Mouse (Mus musculus) thymus, adult 18-20 months (tissue): ENCODE data around the gene Trappc10.
"Not testable (repeated sequence)": the region's sequence is repeated elsewhere in the genome, so short reads cannot be mapped to it uniquely, and the experiment has no call there.

ENCODE experiments used
- DNase-seq, 2 experiments: peaks; one replicate each; pipeline ENCODE4 v3.0.0; 2022; ENCODE audit warnings: mixed read lengths in 2 of 2

Trappc10 gene

DNA sequence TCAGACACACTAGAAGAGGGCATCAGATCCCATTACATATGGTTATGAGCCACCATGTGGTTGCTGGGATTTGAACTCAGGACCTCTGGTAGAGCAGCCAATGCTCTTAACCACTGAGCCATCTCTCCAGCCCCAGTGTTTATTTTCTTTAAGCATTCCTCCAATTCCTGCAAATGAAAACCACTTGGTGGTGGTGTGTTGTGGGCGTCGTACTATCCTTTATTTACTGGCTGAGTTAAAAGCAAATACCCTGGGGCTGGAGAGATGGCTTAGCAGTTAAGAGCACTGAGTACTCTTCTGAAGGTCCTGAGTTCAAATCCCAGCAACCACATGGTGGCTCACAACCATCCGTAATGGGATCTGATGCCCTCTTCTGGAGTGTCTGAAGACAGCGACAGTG lies 58.4 kb downstream of the Trappc10 start:
- not testable (repeated sequence) for DNase-seq

DNA sequence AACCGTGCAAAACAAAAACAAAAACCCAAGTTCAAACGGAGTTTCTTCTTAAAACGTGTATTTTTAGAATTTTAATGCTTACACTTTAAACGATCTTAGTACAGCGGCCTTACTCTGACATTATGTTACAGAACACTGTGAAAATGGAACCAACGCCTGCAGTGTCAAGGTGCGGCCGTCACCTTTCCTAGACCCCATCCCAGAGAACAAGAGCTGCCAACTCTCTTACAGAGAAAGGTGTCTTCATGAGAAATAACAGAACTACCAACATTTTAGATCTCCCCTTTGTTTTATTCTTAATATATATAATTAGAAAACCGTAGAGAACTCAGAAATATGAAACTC lies 59.1 kb downstream of the Trappc10 start:
- DNase-seq, result no peak

DNA sequence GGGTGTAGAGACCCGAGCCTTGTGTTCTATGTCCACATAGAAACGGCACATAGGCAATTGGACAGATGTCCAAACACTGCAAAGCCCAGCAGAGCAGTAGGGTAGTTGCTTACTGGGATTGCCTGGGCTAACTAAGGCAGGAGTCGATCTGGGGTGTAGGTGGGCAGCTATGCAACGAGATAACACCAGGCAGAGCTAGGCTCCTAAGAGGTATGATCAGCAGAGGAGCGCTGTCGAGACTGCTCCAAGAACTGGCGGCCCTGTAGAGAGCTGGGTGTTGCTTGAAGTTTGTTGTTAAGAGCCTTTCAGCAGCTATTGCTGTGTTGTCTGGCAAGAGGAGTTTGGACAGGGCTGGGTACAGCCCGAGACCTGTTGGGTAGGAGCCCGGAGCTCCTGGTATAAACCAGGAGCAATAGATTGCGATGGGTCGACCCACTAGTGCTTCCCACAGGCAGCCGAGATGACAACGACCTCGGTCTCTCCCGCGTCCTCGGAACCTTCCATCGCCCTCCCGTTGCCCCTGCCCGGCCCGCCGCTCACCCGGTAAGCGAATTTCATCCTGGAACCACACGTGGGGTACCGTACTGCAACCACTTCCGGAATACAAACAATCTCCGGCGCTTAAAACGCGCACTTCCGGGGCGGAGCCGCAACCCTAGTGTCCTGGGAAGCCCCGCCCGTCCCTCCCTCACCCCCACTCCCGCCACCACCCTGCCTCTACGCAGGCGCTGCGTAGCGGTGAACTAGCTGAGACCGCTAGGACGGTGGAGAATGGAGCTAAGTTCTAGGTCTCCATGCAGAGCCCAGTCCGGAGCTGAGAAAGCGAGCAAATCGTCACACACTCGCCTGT lies 59.7 kb downstream of the Trappc10 start, which contains the start of gene Pwp2:
Pwp2 (minus strand) TSS at position 619 of the 850 bp plus-strand sequence.
- DNase-seq, result peak; percentile 78 to 84

DNA sequence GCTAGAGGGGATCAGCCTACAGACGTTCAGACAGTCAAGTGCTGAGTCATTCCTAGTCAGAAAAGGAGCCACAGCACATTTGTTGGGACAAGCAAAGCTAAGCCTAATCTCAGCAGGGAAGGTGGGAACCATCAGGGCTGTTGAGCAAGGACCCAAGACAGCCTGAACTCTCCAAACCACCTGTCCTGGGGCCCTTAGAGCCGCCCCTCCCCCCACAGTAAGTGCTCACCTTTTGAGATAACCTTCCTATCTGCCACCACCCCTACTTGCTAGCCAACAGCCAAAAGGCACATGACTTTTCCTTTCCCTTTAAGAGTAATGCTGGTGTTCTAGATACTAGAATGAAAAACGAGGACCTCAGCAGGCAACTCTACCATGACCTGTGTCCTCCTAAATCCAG lies 60.9 kb downstream of the Trappc10 start:
- DNase-seq, result no peak

DNA sequence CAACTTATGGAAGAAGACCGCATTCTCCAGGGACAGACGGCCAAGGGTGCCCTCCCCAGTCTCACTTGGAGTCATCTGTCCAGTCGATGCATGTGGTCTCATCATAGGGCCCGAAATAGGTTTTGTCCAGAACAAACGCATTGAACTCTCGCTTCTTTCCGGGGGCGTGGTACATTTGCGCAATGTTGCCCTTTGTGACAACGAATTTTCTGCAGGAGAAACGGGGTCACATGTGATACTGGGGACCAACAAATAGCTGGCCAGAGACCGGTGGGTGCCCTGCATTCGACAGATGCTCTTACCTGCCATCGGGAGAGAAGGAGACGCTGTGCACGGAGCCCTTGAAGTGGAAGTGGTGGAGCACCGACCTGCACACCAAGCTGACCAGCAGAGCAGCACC lies 62.1 kb downstream of the Trappc10 start:
- DNase-seq, result no peak

DNA sequence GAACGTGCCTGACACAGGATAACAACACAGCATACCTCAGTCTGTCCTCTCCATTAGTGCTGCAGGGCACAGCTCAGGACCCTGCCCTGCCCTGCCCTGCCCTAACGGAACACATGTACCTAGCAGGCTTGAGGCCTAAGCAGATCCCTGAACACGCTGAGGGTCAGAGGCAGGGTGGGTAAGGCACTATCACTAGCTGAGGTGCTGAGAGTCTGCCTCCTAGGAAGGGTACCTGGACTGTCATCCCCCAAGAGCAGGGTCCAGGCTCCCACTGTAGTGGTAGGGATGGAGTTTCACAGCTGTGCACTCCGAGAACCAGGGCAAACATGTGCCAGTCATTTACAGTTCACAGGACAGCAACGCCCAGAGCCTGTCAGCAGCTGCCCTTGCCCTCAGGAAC lies 70.0 kb downstream of the Trappc10 start:
- DNase-seq, result no peak

DNA sequence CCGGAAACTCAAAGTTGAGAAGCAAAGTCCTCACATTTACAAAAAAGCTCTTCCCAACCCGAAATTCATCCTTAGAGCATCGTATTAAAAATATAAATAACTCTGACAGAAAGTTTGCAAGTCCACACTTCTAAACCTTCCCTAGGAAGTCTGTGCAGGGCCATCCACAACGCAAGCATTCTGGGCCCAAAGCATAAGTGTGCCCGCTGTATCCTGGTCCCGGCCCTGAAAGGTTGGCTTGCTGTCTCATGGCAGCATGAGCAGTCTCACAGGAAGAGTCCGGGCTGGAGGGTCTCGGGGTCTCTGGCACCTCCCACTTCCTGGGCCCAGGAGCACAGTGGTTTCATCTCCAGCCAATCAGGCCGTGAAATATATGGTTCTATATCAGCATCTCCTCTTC lies 72.9 kb downstream of the Trappc10 start:
- no peak for DNase-seq

GRCm38 (mm10) chr10:78171057-78171456 lies 73.4 kb downstream of the Trappc10 start:
- DNase-seq, result no peak

DNA sequence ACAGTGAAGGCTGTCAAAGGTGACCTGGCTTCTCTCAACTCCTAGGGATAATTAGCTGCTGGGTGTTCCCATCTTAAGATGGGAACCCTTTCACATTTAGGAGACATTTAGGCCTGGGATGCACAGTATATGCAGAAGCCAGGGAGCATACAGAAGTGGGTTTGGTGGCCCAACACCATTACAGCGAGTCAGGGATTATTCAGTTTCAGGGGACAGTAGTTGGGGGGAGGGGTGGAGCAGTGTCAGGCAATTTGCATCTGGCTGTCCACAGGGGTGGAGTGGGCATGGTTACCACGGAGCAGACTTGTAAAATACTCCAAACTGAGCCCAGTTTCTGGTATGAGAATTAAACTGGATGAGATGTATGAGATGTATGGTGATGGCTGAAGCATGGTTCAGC lies 74.0 kb downstream of the Trappc10 start:
- no peak for DNase-seq

GRCm38 (mm10) chr10:78169281-78170042 lies 75.0 kb downstream of the Trappc10 start, which contains the start of gene D10Jhu81e:
Gene D10Jhu81e, minus strand, starts transcription at chr10:78169782.
- DNase-seq, result peak; percentile 99 to 100

GRCm38 (mm10) chr10:78168792-78169191 lies 75.6 kb downstream of the Trappc10 start:
- no peak for DNase-seq

GRCm38 (mm10) chr10:78167775-78168174 lies 76.7 kb downstream of the Trappc10 start:
- no peak for DNase-seq

DNA sequence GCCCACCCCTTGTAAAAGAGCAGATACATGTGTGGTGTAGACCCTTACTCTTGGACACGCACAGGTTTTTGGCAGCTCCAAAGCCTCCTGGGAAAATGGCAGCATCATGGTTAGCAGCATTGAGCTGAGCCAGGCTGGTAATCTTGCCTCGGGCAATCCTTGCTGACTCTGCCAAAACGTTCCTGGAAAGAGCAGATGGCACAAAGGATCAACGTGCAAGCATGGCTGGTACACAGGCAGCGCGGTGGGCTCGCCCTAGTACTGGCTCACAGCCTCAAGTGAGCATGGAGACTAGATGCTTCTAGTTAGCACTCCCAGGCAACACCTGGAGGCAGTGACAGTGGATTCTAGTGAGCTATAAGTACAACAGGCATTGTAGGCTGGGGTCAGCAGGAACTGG lies 77.1 kb downstream of the Trappc10 start:
- no peak for DNase-seq

DNA sequence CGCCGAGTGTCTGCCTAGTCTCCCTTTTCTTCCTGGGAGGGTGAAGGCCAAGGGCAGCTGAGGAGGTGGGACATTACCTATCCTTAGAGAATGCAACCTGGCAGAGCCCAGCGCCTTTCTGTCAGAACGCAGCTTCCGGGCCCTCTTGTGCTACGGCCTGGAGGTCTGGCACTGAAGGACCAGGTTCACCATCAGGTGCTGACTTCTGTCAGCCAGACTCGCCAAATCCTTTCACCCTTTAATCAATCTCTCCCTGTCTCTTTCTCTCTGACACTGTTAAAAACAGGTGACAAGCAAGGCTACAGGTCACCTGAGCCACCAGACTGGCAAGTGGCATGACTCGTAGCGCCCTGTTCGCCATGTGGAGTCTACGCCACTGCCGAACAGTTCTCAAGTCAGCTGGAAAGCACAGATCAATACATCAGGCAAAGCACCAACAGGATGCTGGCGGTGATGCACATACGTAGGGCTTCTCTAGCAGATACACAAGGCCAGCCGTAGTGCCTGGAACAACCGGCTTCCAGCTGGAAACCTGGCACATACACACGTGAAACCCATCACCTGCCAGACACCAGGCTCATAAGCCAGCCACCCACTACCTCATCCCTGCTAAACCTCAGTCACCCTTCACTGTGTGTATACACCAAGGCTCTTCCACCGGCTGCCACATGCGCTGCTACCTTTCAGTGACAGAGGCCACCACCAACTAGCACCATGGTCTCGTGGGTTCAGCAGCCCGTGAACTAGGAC lies 79.0 kb downstream of the Trappc10 start:
- DNase-seq, result no peak

DNA sequence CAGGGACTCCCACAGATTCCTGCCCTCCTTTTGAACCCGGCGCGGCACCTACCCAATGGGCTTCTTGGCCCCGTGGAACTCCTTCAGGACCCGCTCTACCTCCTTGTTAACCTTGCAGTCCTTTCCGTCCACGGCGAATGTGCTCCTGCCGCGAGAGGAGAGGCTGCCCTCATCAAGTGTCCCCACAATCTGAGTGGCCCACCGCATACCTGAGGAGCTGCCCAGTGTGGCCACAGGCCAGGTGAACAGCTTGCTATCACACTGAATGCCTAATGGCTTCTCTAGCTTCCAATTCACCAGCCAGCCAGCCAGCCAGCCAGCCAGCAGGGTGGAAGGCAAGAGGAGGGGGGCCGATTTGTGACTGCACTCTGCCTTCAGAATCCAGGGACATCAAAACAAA lies 79.7 kb downstream of the Trappc10 start:
- DNase-seq, result no peak

GRCm38 (mm10) chr10:78163923-78164322 lies 80.5 kb downstream of the Trappc10 start:
- DNase-seq, result peak in 1 of 2 experiments; percentile 39

- DNase-seq, result no peak
These were observed 81.2 kb downstream of the Trappc10 start for GRCm38 (mm10) chr10:78163241-78163640.

DNA sequence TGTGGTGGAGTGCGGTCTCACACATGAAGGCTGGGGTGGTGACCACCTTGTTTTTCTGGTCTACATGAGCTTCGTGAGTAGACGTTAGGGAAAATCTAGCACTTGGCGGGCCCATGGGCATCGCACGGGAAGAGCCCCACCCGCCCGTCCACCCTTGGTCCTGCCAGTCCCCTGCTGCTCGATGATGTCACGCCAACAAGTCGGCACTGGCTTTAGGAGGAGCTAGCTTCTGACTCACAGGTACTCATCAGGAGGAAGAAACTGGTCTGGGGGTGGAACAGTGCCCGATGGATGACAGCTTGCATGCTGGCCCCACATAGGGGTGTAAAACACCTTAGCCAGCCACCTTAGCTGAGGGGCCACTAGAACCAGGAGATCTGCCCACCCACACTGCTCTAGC lies 81.8 kb downstream of the Trappc10 start:
- DNase-seq, result no peak

GRCm38 (mm10) chr10:78161096-78161495 lies 83.3 kb downstream of the Trappc10 start:
- peak in 1 of 2 experiments; percentile 25 for DNase-seq

DNA sequence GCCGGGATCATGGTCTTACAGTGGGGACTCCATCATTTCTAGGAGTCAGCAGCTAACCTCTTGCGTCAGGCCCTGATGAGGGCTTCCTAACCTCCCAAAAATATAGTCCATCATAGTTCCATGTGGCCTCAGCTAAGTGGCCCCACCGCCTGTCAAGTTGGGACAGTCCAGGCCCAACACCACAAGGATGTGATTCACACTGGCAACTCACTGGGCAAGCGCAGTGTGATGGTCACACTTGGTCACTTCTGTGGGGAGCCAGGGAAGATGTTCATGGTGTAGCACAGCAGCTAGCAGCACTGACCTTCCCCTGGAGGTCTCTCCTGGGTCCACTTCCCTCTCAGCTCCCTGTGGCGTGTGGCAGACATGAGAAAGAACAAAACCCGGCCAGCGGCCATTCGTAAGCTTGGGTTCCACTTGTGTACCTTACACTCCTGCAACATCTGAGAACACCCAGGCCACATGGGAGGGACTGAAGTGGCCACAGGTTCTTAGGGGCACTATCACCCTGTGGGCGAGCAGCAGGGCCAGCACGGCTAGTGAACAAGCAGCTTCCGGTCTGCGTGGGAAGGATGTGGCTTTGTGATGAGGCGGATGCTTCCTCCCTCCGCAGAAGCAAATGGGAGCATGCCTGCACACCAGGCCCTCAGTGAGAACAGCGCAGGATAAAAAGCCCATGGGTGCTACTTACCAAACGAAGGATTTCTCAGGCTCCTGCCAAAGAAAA lies 83.9 kb downstream of the Trappc10 start:
- peak; percentile 48 to 69 for DNase-seq

GRCm38 (mm10) chr10:78159906-78160305 lies 84.5 kb downstream of the Trappc10 start:
- peak; percentile 58 to 72 for DNase-seq

DNA sequence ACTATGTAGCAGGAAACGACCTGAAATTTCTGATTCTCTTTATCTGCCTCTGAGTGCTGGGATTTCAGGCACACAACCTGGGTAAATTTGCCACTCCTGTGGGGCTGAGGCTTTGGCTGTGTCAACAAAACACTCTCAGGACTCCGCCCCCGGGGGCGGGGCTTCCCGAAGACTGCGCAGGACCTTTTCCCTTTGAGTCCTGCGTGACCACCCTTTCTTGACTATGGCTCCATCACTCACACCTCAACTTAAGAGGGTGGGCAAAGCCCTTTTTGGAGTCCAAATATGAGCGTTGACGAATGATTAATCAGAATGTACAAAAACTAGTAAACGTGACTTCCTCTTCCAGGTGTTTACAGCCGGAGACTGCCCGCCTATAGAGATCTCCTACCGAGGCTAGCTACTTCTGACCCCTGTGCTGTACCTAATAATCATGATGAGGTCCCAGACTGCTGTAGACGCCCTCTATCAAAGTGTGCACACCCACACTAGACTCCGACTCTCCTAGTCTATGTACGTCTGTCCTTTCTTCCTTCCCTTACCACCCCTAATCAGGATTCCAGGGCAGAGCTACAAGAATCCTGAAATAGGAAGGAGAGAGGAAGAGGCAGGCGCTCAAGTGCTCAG lies 85.1 kb downstream of the Trappc10 start:
- DNase-seq, result peak; percentile 53 to 64
